Mouse (Mus musculus) megakaryocyte, embryonic 14.5 days (primary cell): ENCODE results near the gene Gm379.

Source experiments
- FLI1 ChIP-seq: IDR thresholded peaks from 2 replicates; pipeline ENCODE4 v1.6.1; 2012; ENCODE audit warnings: low read length, inconsistent platforms, mixed read lengths
- GATA1 ChIP-seq: IDR thresholded peaks from 3 replicates; pipeline ENCODE4 v1.6.1; 2012; ENCODE audit warnings: mixed read lengths, low read length, inconsistent platforms, borderline replicate concordance

GRCm38 (mm10) chrX:108668868-108669267, 4.2 kb upstream of the Gm379 start:
- TF ChIP-seq GATA1 (no peak), FLI1 (no peak)
